Mouse (Mus musculus): ENCODE data around the gene Sorcs1. TPM values are rescaled to one million over a fixed set of nuclear protein-coding genes. Genes with fewer than 3 reads are reported as not detected.

The Sorcs1 gene
- polyA plus RNA-seq, 1 experiment from 2014 or later: 17.6 TPM

GRCm38 (mm10) chr19:50294205-50294604 is 384.2 kb downstream of the Sorcs1 start:
- WGBS: 87% methylated on average over 7 of the region's 7 CpGs
- Histone ChIP-seq H3K36me3 (ENCODE audit: control insufficient read depth, insufficient read depth, low read length) (no peaks in the 10 kb centered on the region), H3K27ac (ENCODE audit: low read depth, low read length) (no peak overlapping the region), H3K9me3 (ENCODE audit: control insufficient read depth, low read length) (no peaks in the 10 kb centered on the region), H3K4me3 (ENCODE audit: low read length) (no peak overlapping the region), H3K4me2 (ENCODE audit: low read length) (no peak overlapping the region), H3K9ac (ENCODE audit: low read depth, low read length) (no peak overlapping the region), H3K4me1 (ENCODE audit: control insufficient read depth, insufficient read depth, low read depth, low read length) (no peaks in the 10 kb centered on the region), H3K27me3 (replicated peaks; ENCODE audit: control insufficient read depth, insufficient read depth, low read length) (no peaks in the 10 kb centered on the region)
- ATAC-seq: no peak

- H3K4me2 ChIP-seq (ENCODE audit: low read length): no peak overlapping the region
- no peaks in the 10 kb centered on the region for H3K36me3 ChIP-seq (ENCODE audit: control insufficient read depth, insufficient read depth, low read length)
- no peak overlapping the region for H3K9ac ChIP-seq (ENCODE audit: low read depth, low read length)
- no peaks in the 10 kb centered on the region for H3K27me3 ChIP-seq (replicated peaks; ENCODE audit: control insufficient read depth, insufficient read depth, low read length)
- no peaks in the 10 kb centered on the region for H3K4me1 ChIP-seq (ENCODE audit: control insufficient read depth, insufficient read depth, low read depth, low read length)
- ATAC-seq: no peak
- WGBS: 90% methylated on average over 1 of the region's 1 CpGs
- H3K4me3 ChIP-seq (ENCODE audit: low read length): no peak overlapping the region
- no peak overlapping the region for H3K27ac ChIP-seq (ENCODE audit: low read depth, low read length)
- H3K9me3 ChIP-seq (ENCODE audit: control insufficient read depth, low read length): no peaks in the 10 kb centered on the region
Observed at GRCm38 (mm10) chr19:50264450-50264849, 414.0 kb downstream of the Sorcs1 start.

- no peaks in the 10 kb centered on the region for H3K4me1 ChIP-seq (ENCODE audit: control insufficient read depth, insufficient read depth, low read depth, low read length)
- no peak overlapping the region for H3K4me2 ChIP-seq (ENCODE audit: low read length)
- H3K36me3 ChIP-seq (ENCODE audit: control insufficient read depth, insufficient read depth, low read length): no peaks in the 10 kb centered on the region
- H3K9me3 ChIP-seq (ENCODE audit: control insufficient read depth, low read length): no peaks in the 10 kb centered on the region
- no peaks in the 10 kb centered on the region for H3K27me3 ChIP-seq (replicated peaks; ENCODE audit: control insufficient read depth, insufficient read depth, low read length)
- no peak overlapping the region for H3K9ac ChIP-seq (ENCODE audit: low read depth, low read length)
- 42% methylated on average over 16 of the region's 16 CpGs for WGBS
- H3K4me3 ChIP-seq (ENCODE audit: low read length): no peak overlapping the region
- ATAC-seq: peak; percentile 50; the same call in 1 of the 2 replicates
- H3K27ac ChIP-seq (ENCODE audit: low read depth, low read length): no peak overlapping the region
Observed at GRCm38 (mm10) chr19:50258718-50259413, 419.6 kb downstream of the Sorcs1 start.

GRCm38 (mm10) chr19:50220476-50220875 is 458.0 kb downstream of the Sorcs1 start:
- ATAC-seq: no peak
- 64% methylated on average over 5 of the region's 5 CpGs for WGBS

GRCm38 (mm10) chr19:50214466-50215228 is 463.8 kb downstream of the Sorcs1 start:
- peaks cover 4% of the 10 kb centered on the region for H3K4me1 ChIP-seq (ENCODE audit: control insufficient read depth, insufficient read depth, low read depth, low read length)
- H3K27me3 ChIP-seq (replicated peaks; ENCODE audit: control insufficient read depth, insufficient read depth, low read length): no peaks in the 10 kb centered on the region
- no peaks in the 10 kb centered on the region for H3K36me3 ChIP-seq (ENCODE audit: control insufficient read depth, insufficient read depth, low read length)
- H3K9me3 ChIP-seq (ENCODE audit: control insufficient read depth, low read length): no peaks in the 10 kb centered on the region
- ATAC-seq: 0 out of 2 replicates have a peak, but pooled peaks have one; percentile 64
- H3K4me2 ChIP-seq (ENCODE audit: low read length): 0 out of 2 replicates have a peak overlapping the region, but pooled peaks have one; percentile 16
- WGBS: 23% methylated on average over 7 of the region's 7 CpGs
- H3K9ac ChIP-seq (ENCODE audit: low read depth, low read length): no peak overlapping the region
- peak overlapping the region; percentile 18; the same call in 1 of the 2 replicates for H3K27ac ChIP-seq (ENCODE audit: low read depth, low read length)
- H3K4me3 ChIP-seq (ENCODE audit: low read length): no peak overlapping the region

More at GRCm38 (mm10) chr19:50220476-50220875, 458.0 kb downstream of the Sorcs1 start:
- Histone ChIP-seq H3K27ac (ENCODE audit: low read depth, low read length) (no peak overlapping the region), H3K4me3 (ENCODE audit: low read length) (no peak overlapping the region), H3K4me2 (ENCODE audit: low read length) (no peak overlapping the region), H3K9me3 (ENCODE audit: control insufficient read depth, low read length) (no peaks in the 10 kb centered on the region), H3K4me1 (ENCODE audit: control insufficient read depth, insufficient read depth, low read depth, low read length) (no peaks in the 10 kb centered on the region), H3K27me3 (replicated peaks; ENCODE audit: control insufficient read depth, insufficient read depth, low read length) (no peaks in the 10 kb centered on the region), H3K36me3 (ENCODE audit: control insufficient read depth, insufficient read depth, low read length) (no peaks in the 10 kb centered on the region), H3K9ac (ENCODE audit: low read depth, low read length) (no peak overlapping the region)

GRCm38 (mm10) chr19:50210456-50210855 is 468.0 kb downstream of the Sorcs1 start:
- 48% methylated on average over 7 of the region's 7 CpGs for WGBS
- Histone ChIP-seq H3K4me3 (ENCODE audit: low read length) (no peak overlapping the region), H3K9me3 (ENCODE audit: control insufficient read depth, low read length) (no peaks in the 10 kb centered on the region), H3K9ac (ENCODE audit: low read depth, low read length) (no peak overlapping the region), H3K27ac (ENCODE audit: low read depth, low read length) (no peak overlapping the region), H3K4me1 (ENCODE audit: control insufficient read depth, insufficient read depth, low read depth, low read length) (peaks cover 4% of the 10 kb centered on the region), H3K27me3 (replicated peaks; ENCODE audit: control insufficient read depth, insufficient read depth, low read length) (no peaks in the 10 kb centered on the region), H3K4me2 (ENCODE audit: low read length) (no peak overlapping the region), H3K36me3 (ENCODE audit: control insufficient read depth, insufficient read depth, low read length) (no peaks in the 10 kb centered on the region)
- ATAC-seq: no peak

GRCm38 (mm10) chr19:50204341-50204740 is 474.1 kb downstream of the Sorcs1 start:
- Histone ChIP-seq H3K27ac (ENCODE audit: low read depth, low read length) (no peak overlapping the region), H3K9me3 (ENCODE audit: control insufficient read depth, low read length) (no peaks in the 10 kb centered on the region), H3K4me2 (ENCODE audit: low read length) (no peak overlapping the region), H3K4me3 (ENCODE audit: low read length) (no peak overlapping the region), H3K36me3 (ENCODE audit: control insufficient read depth, insufficient read depth, low read length) (no peaks in the 10 kb centered on the region), H3K9ac (ENCODE audit: low read depth, low read length) (no peak overlapping the region), H3K4me1 (ENCODE audit: control insufficient read depth, insufficient read depth, low read depth, low read length) (no peaks in the 10 kb centered on the region), H3K27me3 (replicated peaks; ENCODE audit: control insufficient read depth, insufficient read depth, low read length) (no peaks in the 10 kb centered on the region)
- WGBS: 68% methylated on average over 6 of the region's 6 CpGs
- no peak for ATAC-seq

GRCm38 (mm10) chr19:50196592-50196991 is 481.9 kb downstream of the Sorcs1 start:
- Histone ChIP-seq H3K27ac (ENCODE audit: low read depth, low read length) (no peak overlapping the region), H3K9ac (ENCODE audit: low read depth, low read length) (no peak overlapping the region), H3K27me3 (replicated peaks; ENCODE audit: control insufficient read depth, insufficient read depth, low read length) (no peaks in the 10 kb centered on the region), H3K4me2 (ENCODE audit: low read length) (no peak overlapping the region), H3K4me1 (ENCODE audit: control insufficient read depth, insufficient read depth, low read depth, low read length) (no peaks in the 10 kb centered on the region), H3K9me3 (ENCODE audit: control insufficient read depth, low read length) (no peaks in the 10 kb centered on the region), H3K4me3 (ENCODE audit: low read length) (no peak overlapping the region), H3K36me3 (ENCODE audit: control insufficient read depth, insufficient read depth, low read length) (no peaks in the 10 kb centered on the region)
- WGBS: 77% methylated on average over 1 of the region's 1 CpGs
- no peak for ATAC-seq
